Mouse (Mus musculus): ENCODE data around the gene D6Ertd527e.

- TF ChIP-seq CTCF (IDR thresholded peaks at IDR 0.05; ENCODE audit: low read depth) = no peak
- TF ChIP-seq EP300 (IDR thresholded peaks at IDR 0.05; ENCODE audit: low read depth) = no peak
These were observed 41.0 kb upstream of the D6Ertd527e start for GRCm38 (mm10) chr6:87063586-87063985.
